ENCODE assay signal across 18 mouse cellular contexts in genomic region chr1:76113281-76113680, GRCm38 (mm10).
A peak's percentile ranks its signal among the peaks of the same experiment; 100 is the strongest.
DNase-seq lines count a peak whose midpoint lies in the region; ATAC-seq lines count a peak whose summit lies in the region.
"Had no signal": no experiment of that assay in that cellular context is flagged by ENCODE, and none has a peak within 500 bp of the region (broad histone marks: within the 10 kb centered on the region; RNA-seq: fewer than 3 reads in every experiment).

No protein-coding gene starts in this region.

- intact Hi-C loops in heart, postnatal 25 days (cut with DNase I): no loop called here
- intact Hi-C loops in left cerebral cortex, postnatal 14 days (cut with DNase I): no loop called here

- no peak overlapping the region for H3K27ac ChIP-seq in neural tube, embryonic 15.5 days (replicated peaks)
- H3K27ac ChIP-seq: embryonic facial prominence, embryonic 15.5 days; hindbrain, embryonic 12.5 days; layer of hippocampus, adult 2 months; liver, embryonic 14.5 days; midbrain, embryonic 10.5 days had no signal

- 73% methylated on average over 3 of the region's 3 CpGs for WGBS in neural tube, embryonic 15.5 days

- peak; percentile 5 to 27 for DNase-seq in cerebellum, postnatal 14 days
- peak; percentile 23 for DNase-seq in urinary bladder, postnatal 14 days (ENCODE audit: low spot score)
- no peak for DNase-seq in urinary bladder, postnatal 4 days (ENCODE audit: low spot score in 2 of 2)
- peak; percentile 1 for DNase-seq in heart, postnatal 25 days (ENCODE audit: low spot score)
- DNase-seq in skeletal muscle tissue, adult 2 months (ENCODE audit: low read depth, low spot score): peak; percentile 46
- DNase-seq in left cerebral cortex, postnatal 14 days (ENCODE audit: low spot score in 2 of 2): no peak
- DNase-seq: B cell, adult 2 months; cerebellum, postnatal 36 days had no signal

- no peaks in the 10 kb centered on the region for H3K9me3 ChIP-seq in neural tube, embryonic 15.5 days (replicated peaks)
- H3K9me3 ChIP-seq: embryonic facial prominence, embryonic 15.5 days; hindbrain, embryonic 12.5 days; midbrain, embryonic 10.5 days had no signal

- peaks cover 18% of the 10 kb centered on the region for H3K4me1 ChIP-seq in neural tube, embryonic 15.5 days
- H3K4me1 ChIP-seq: embryonic facial prominence, embryonic 15.5 days; hindbrain, embryonic 12.5 days had no signal

- H3K9ac ChIP-seq in neural tube, embryonic 15.5 days (replicated peaks): no peak overlapping the region
- H3K9ac ChIP-seq: embryonic facial prominence, embryonic 15.5 days; hindbrain, embryonic 12.5 days; liver, embryonic 14.5 days had no signal

- no peak for ATAC-seq in cerebellum, adult (ENCODE audit: insufficient number of reproducible peaks, low FRiP score, low TSS enrichment)
- ATAC-seq in neural tube, embryonic 15.5 days (ENCODE audit: low FRiP score): no peak
- ATAC-seq: forebrain, embryonic 14.5 days; intestine, postnatal 0 days had no signal

- no peaks in the 10 kb centered on the region for H3K36me3 ChIP-seq in neural tube, embryonic 15.5 days
- H3K36me3 ChIP-seq: embryonic facial prominence, embryonic 15.5 days; G1E; hindbrain, embryonic 12.5 days; midbrain, embryonic 10.5 days had no signal

- no peak overlapping the region for H3K4me3 ChIP-seq in neural tube, embryonic 15.5 days (replicated peaks)
- H3K4me3 ChIP-seq: embryonic facial prominence, embryonic 15.5 days; hindbrain, embryonic 12.5 days; layer of hippocampus, adult 2 months; midbrain, embryonic 10.5 days had no signal

- H3K4me2 ChIP-seq in neural tube, embryonic 15.5 days: no peak overlapping the region
- H3K4me2 ChIP-seq: embryonic facial prominence, embryonic 15.5 days; hindbrain, embryonic 12.5 days had no signal

- no peaks in the 10 kb centered on the region for H3K27me3 ChIP-seq in neural tube, embryonic 15.5 days (replicated peaks)
- H3K27me3 ChIP-seq: embryonic facial prominence, embryonic 15.5 days; hindbrain, embryonic 12.5 days had no signal

Comparison
In these comparisons a context has a peak if more than half of its experiments do, and no peak if none do; other contexts are left out.
1. DNase-seq: peak in cerebellum, postnatal 14 days (2 of 2), urinary bladder, postnatal 14 days (single experiment), heart, postnatal 25 days (single experiment) and skeletal muscle tissue, adult 2 months (single experiment); none in urinary bladder, postnatal 4 days (0 of 2) and left cerebral cortex, postnatal 14 days (0 of 2).